Comparison of ENCODE assay signal across 32 mouse cellular contexts in the genomic region with DNA sequence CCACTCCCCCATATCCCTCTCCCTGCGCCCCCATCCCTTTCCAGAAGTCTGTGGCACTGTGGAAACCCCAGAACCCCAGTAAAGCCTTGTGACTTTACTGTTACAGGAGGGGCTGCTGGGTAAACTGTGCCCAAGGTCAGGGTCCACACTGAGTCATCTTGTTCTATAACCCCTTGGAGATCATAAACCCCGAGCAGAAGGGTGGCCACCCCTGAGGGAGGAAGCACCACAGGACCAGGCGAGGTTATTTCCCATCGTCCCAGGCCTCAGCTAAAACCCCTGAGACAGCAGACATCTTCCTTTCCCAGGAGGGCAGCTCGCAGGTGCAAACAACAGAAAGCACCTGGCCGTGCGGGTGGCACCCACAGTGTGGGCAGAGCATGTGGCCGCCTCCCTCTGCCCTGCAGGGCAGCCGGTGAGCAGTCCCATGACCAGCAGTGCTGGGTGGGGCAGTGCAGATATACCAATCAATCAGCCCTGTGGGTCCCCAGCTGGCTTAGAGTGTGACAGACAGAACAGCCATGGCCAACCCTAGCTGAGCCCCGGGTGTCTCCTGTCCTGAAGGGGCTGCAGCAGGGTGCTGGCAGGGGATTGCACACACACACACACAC. TPM values are rescaled to one million over a fixed set of nuclear protein-coding genes. Genes with fewer than 3 reads are reported as not detected.
A peak's percentile ranks its signal among the peaks of the same experiment; 100 is the strongest.
DNase-seq lines count a peak whose midpoint lies in the region; ATAC-seq and TF ChIP-seq lines count a peak whose summit lies in the region.
"Had no signal": no experiment of that assay in that cellular context is flagged by ENCODE, and none has a peak within 500 bp of the region (broad histone marks: within the 10 kb centered on the region; RNA-seq: fewer than 3 reads in every experiment).

No protein-coding gene starts in this region.

- peak; percentile 12; the same call in 1 of the 2 replicates for ATAC-seq in kidney, embryonic 16.5 days (ENCODE audit: low FRiP score, low TSS enrichment)
- ATAC-seq in intestine, embryonic 15.5 days, result peak; percentile 89
- peak; percentile 76; the same call in 1 of the 2 replicates for ATAC-seq in stomach, embryonic 16.5 days (ENCODE audit: insufficient read depth, low FRiP score)
- ATAC-seq: CD4-positive, CD25-positive, alpha-beta regulatory T cell, adult 4 months; forebrain, embryonic 14.5 days; liver, postnatal 0 days had no signal

- no peak overlapping the region for H3K4me3 ChIP-seq in kidney, embryonic 16.5 days (ENCODE audit: low read length)
- H3K4me3 ChIP-seq in intestine, embryonic 15.5 days (replicated peaks), result no peak overlapping the region
- H3K4me3 ChIP-seq in stomach, embryonic 16.5 days (replicated peaks; ENCODE audit: low read length), result no peak overlapping the region
- H3K4me3 ChIP-seq in thymus, adult 2 months (ENCODE audit: control insufficient read depth, insufficient read depth, low read length), result no peak overlapping the region
- H3K4me3 ChIP-seq: embryonic facial prominence, embryonic 10.5 days; embryonic facial prominence, embryonic 15.5 days; heart, embryonic 10.5 days; heart, embryonic 15.5 days; hindbrain, embryonic 15.5 days; megakaryocyte, embryonic 14.5 days; midbrain, embryonic 12.5 days; neural tube, embryonic 15.5 days had no signal

- peaks cover 5% of the 10 kb centered on the region; the same call in 1 of the 2 replicates for H3K9me3 ChIP-seq in kidney, embryonic 16.5 days (ENCODE audit: low read length)
- H3K9me3 ChIP-seq in intestine, embryonic 15.5 days, result no peaks in the 10 kb centered on the region
- H3K9me3 ChIP-seq in stomach, embryonic 16.5 days (replicated peaks; ENCODE audit: control insufficient read depth, low read length), result no peaks in the 10 kb centered on the region
- H3K9me3 ChIP-seq: embryonic facial prominence, embryonic 10.5 days; heart, embryonic 10.5 days; heart, embryonic 15.5 days; hindbrain, embryonic 15.5 days; neural tube, embryonic 15.5 days had no signal

- 83% methylated on average over 10 of the region's 10 CpGs for WGBS in kidney, embryonic 16.5 days
- 50% methylated on average over 10 of the region's 10 CpGs for WGBS in intestine, embryonic 15.5 days
- WGBS in large intestine, adult 2 months, result 39% methylated on average over 10 of the region's 10 CpGs
- 62% methylated on average over 10 of the region's 10 CpGs for WGBS in stomach, embryonic 16.5 days
- WGBS in thymus, adult 2 months, result 54% methylated on average over 10 of the region's 10 CpGs

- H3K4me1 ChIP-seq in kidney, embryonic 16.5 days (ENCODE audit: insufficient read depth, low read length), result 0 out of 2 replicates have a peak, but pooled peaks cover 3% of the 10 kb centered on the region
- H3K4me1 ChIP-seq in intestine, embryonic 15.5 days (replicated peaks), result peaks cover 14% of the 10 kb centered on the region; the same call in 1 of the 2 replicates
- 0 out of 2 replicates have a peak, but pooled peaks cover 5% of the 10 kb centered on the region for H3K4me1 ChIP-seq in stomach, embryonic 16.5 days (ENCODE audit: control insufficient read depth, insufficient read depth, low read length)
- no peaks in the 10 kb centered on the region for H3K4me1 ChIP-seq in thymus, adult 2 months (replicated peaks; ENCODE audit: control insufficient read depth, insufficient read depth, low read length)
- H3K4me1 ChIP-seq: embryonic facial prominence, embryonic 15.5 days; hindbrain, embryonic 15.5 days; midbrain, embryonic 12.5 days; neural tube, embryonic 15.5 days had no signal

- no peak overlapping the region for H3K4me2 ChIP-seq in kidney, embryonic 16.5 days (replicated peaks; ENCODE audit: low read depth, low read length)
- H3K4me2 ChIP-seq in intestine, embryonic 15.5 days (replicated peaks), result peak overlapping the region; percentile 41
- no peak overlapping the region for H3K4me2 ChIP-seq in stomach, embryonic 16.5 days (ENCODE audit: low read depth, low read length)
- H3K4me2 ChIP-seq: embryonic facial prominence, embryonic 15.5 days; heart, embryonic 15.5 days; hindbrain, embryonic 15.5 days; liver, embryonic 11.5 days; midbrain, embryonic 12.5 days; neural tube, embryonic 15.5 days had no signal

- no peak for DNase-seq in kidney, postnatal 36 days
- DNase-seq in large intestine, adult 2 months (ENCODE audit: low read depth, low spot score), result peak; percentile 67
- DNase-seq in adrenal gland, adult (ENCODE audit: inconsistent age in 2 of 2, low spot score in 1 of 2), result no peak
- no peak for DNase-seq in thymus, adult 2 months
- DNase-seq: adrenal gland, adult 2 months; cerebellum, adult 2 months; cerebellum, postnatal 25 days; gastrocnemius, postnatal 25 days; heart, adult 11 months; kidney, adult 11 months; kidney, postnatal 25 days; liver, postnatal 0 days; lung, postnatal 36 days; right cerebral cortex, postnatal 25 days; spleen, adult 18-20 months; thymus, postnatal 14 days had no signal

- no peak overlapping the region for H3K27ac ChIP-seq in kidney, embryonic 16.5 days (ENCODE audit: low read length)
- peak overlapping the region; percentile 76 for H3K27ac ChIP-seq in intestine, embryonic 15.5 days
- H3K27ac ChIP-seq in stomach, embryonic 16.5 days (ENCODE audit: low read length), result peak overlapping the region; percentile 46
- H3K27ac ChIP-seq in thymus, adult 2 months (ENCODE audit: control insufficient read depth, insufficient read depth, low read length), result no peak overlapping the region
- H3K27ac ChIP-seq: embryonic facial prominence, embryonic 10.5 days; embryonic facial prominence, embryonic 15.5 days; heart, embryonic 10.5 days; heart, embryonic 15.5 days; hindbrain, embryonic 15.5 days; neural tube, embryonic 15.5 days had no signal

- H3K9ac ChIP-seq in kidney, embryonic 16.5 days (replicated peaks; ENCODE audit: low read length), result no peak overlapping the region
- peak overlapping the region; percentile 13; the same call in 1 of the 2 replicates for H3K9ac ChIP-seq in intestine, embryonic 15.5 days
- H3K9ac ChIP-seq in stomach, embryonic 16.5 days (ENCODE audit: low read length), result no peak overlapping the region
- H3K9ac ChIP-seq: embryonic facial prominence, embryonic 15.5 days; heart, embryonic 15.5 days; hindbrain, embryonic 15.5 days; liver, postnatal 0 days; midbrain, embryonic 12.5 days; neural tube, embryonic 15.5 days had no signal

- 0 out of 2 replicates have a peak, but pooled peaks cover 9% of the 10 kb centered on the region for H3K36me3 ChIP-seq in kidney, embryonic 16.5 days (ENCODE audit: insufficient read depth, low read length)
- no peaks in the 10 kb centered on the region for H3K36me3 ChIP-seq in intestine, embryonic 15.5 days
- no peaks in the 10 kb centered on the region for H3K36me3 ChIP-seq in stomach, embryonic 16.5 days (ENCODE audit: control insufficient read depth, insufficient read depth, low read length)
- no peaks in the 10 kb centered on the region for H3K36me3 ChIP-seq in thymus, adult 2 months (ENCODE audit: control insufficient read depth, insufficient read depth, low read length)
- H3K36me3 ChIP-seq: embryonic facial prominence, embryonic 10.5 days; embryonic facial prominence, embryonic 15.5 days; heart, embryonic 15.5 days; hindbrain, embryonic 15.5 days; midbrain, embryonic 12.5 days; neural tube, embryonic 15.5 days had no signal

- TF ChIP-seq POLR2A in thymus, adult 2 months (IDR thresholded peaks at IDR 0.05; ENCODE audit: control insufficient read depth, extremely low read depth, insufficient read depth, low read length, poor library complexity), result no peak

- no peaks in the 10 kb centered on the region for H3K27me3 ChIP-seq in kidney, embryonic 16.5 days (ENCODE audit: insufficient read depth, low read length)
- H3K27me3 ChIP-seq in intestine, embryonic 15.5 days (replicated peaks), result no peaks in the 10 kb centered on the region
- no peaks in the 10 kb centered on the region for H3K27me3 ChIP-seq in stomach, embryonic 16.5 days (ENCODE audit: control insufficient read depth, insufficient read depth, low read length)
- H3K27me3 ChIP-seq in thymus, adult 2 months (ENCODE audit: control insufficient read depth, insufficient read depth, low read length), result no peaks in the 10 kb centered on the region
- H3K27me3 ChIP-seq: embryonic facial prominence, embryonic 15.5 days; heart, embryonic 15.5 days; hindbrain, embryonic 15.5 days; midbrain, embryonic 12.5 days; neural tube, embryonic 15.5 days had no signal

- TF ChIP-seq CTCF in thymus, adult 2 months (IDR thresholded peaks at IDR 0.05; ENCODE audit: borderline replicate concordance, control insufficient read depth, extremely low read depth, insufficient read depth, low read length, poor library complexity), result no peak

RNA-seq across cellular contexts. Expression of a gene that starts 49.0 kb away (rescaled TPM):
- polyA plus RNA-seq in kidney, embryonic 16.5 days (2015; fragmentation: Nextera tagmentation; extraction: Ambion mirVana), result 7.2 and 7.9 TPM in 2 replicates
- 10.0 and 10.7 TPM in 2 replicates for polyA plus RNA-seq in intestine, embryonic 15.5 days (2015; fragmentation: Nextera tagmentation; extraction: Ambion mirVana)
- polyA plus RNA-seq in large intestine, adult 2 months (2012; rRNA removed), result 45.7 and 51.7 TPM in 2 replicates
- polyA plus RNA-seq in stomach, embryonic 16.5 days (2015; fragmentation: Nextera tagmentation; extraction: Ambion mirVana), result 14.9 TPM in 2 replicates
- 6.9 and 7.8 TPM in 2 replicates for polyA plus RNA-seq in thymus, adult 2 months (2012; rRNA removed)

RNA-seq across cellular contexts. Expression of a gene that starts 54.6 kb away (rescaled TPM):
- 0.09 TPM in 1 of 2 replicates, not detected in the other for polyA plus RNA-seq in kidney, embryonic 16.5 days (2015; fragmentation: Nextera tagmentation; extraction: Ambion mirVana)
- not detected in 2 replicates for polyA plus RNA-seq in intestine, embryonic 15.5 days (2015; fragmentation: Nextera tagmentation; extraction: Ambion mirVana)
- not detected in 2 replicates for polyA plus RNA-seq in large intestine, adult 2 months (2012; rRNA removed)
- polyA plus RNA-seq in stomach, embryonic 16.5 days (2015; fragmentation: Nextera tagmentation; extraction: Ambion mirVana), result 1.3 and 1.5 TPM in 2 replicates
- 0.10 TPM in 1 of 2 replicates, not detected in the other for polyA plus RNA-seq in thymus, adult 2 months (2012; rRNA removed)
- polyA plus RNA-seq: adrenal gland, adult 2 months; CD4-positive, CD25-positive, alpha-beta regulatory T cell, adult 4 months; forebrain, embryonic 14.5 days; heart, embryonic 10.5 days; heart, embryonic 15.5 days; hindbrain, embryonic 15.5 days; limb, embryonic 11.5 days; liver, embryonic 11.5 days; liver, postnatal 0 days; lung, embryonic 16.5 days; neural tube, embryonic 15.5 days had no signal

Comparison
In these comparisons a context has a peak if more than half of its experiments do, and no peak if none do; other contexts are left out.
1. ATAC-seq: peak in every context shown above with its lines; median percentile 89 in intestine, embryonic 15.5 days; 76 in stomach, embryonic 16.5 days; 12 in kidney, embryonic 16.5 days.
2. H3K27ac ChIP-seq: peak in intestine, embryonic 15.5 days (single experiment) and stomach, embryonic 16.5 days (single experiment); none in kidney, embryonic 16.5 days (single experiment) and thymus, adult 2 months (single experiment).